Mouse (Mus musculus) hindbrain, embryonic 16.5 days (tissue): ENCODE measurements at regions not wholly inside any gene's neighbourhood (a gene's known extent, or its start where the extent isn't known, plus 50 kb on each side); places are given as distances from the start of the nearest gene placed in this dataset.

Source experiments
- ATAC-seq: fragments of 200-750 bp; cut with Nextera tagmentation; 2 replicates; pipeline ENCODE4 v1.8.0; 2017; ENCODE audit warnings: moderate TSS enrichment, moderate library complexity
- H3K27ac ChIP-seq: fragments of 300-500 bp; sonication (generic); 2 replicates; pipeline ENCODE4 v1.5.1; 2014; ENCODE audit warnings: low read depth, mild to moderate bottlenecking, control low read depth, low read length, moderate library complexity
- H3K27me3 ChIP-seq: fragments of 300-500 bp; sonication (generic); replicated peaks from 2 replicates; pipeline ENCODE4 v1.6.1; 2014; ENCODE audit warnings: low read length; ENCODE audit not compliant: control insufficient read depth, insufficient read depth
- H3K36me3 ChIP-seq: fragments of 300-500 bp; sonication (generic); 2 replicates; pipeline ENCODE4 v1.6.1; 2014; ENCODE audit warnings: mild to moderate bottlenecking, low read length, moderate library complexity, mixed read lengths; ENCODE audit not compliant: control insufficient read depth, insufficient read depth
- H3K4me1 ChIP-seq: fragments of 300-500 bp; sonication (generic); 2 replicates; pipeline ENCODE4 v1.6.1; 2014; ENCODE audit warnings: low read depth, low read length; ENCODE audit not compliant: control insufficient read depth, insufficient read depth
- H3K4me2 ChIP-seq: fragments of 300-500 bp; sonication (generic); 2 replicates; pipeline ENCODE4 v1.6.1; 2014; ENCODE audit warnings: mild to moderate bottlenecking, low read length, control low read depth, moderate library complexity
- H3K4me3 ChIP-seq: fragments of 300-500 bp; sonication (generic); 2 replicates; pipeline ENCODE4 v1.5.1; 2014; ENCODE audit warnings: mild to moderate bottlenecking, low read length, control low read depth, moderate library complexity
- H3K9ac ChIP-seq: fragments of 300-500 bp; sonication (generic); 2 replicates; pipeline ENCODE4 v1.6.1; 2014; ENCODE audit warnings: low read depth, mild to moderate bottlenecking, control low read depth, low read length, moderate library complexity
- H3K9me3 ChIP-seq: fragments of 300-500 bp; sonication (generic); 2 replicates; pipeline ENCODE4 v1.6.1; 2014; ENCODE audit warnings: mild to moderate bottlenecking, low read length, moderate library complexity; ENCODE audit not compliant: control insufficient read depth
- WGBS: fragments of 180-500 bp; shearing (Covaris S2); extraction: QIAGEN DNeasy Blood & Tissue Kit; methylation state at CpG from one replicate; pipeline ENCODE4 v1.1.7; 2014; 5-methylcytosine and 5-hydroxymethylcytosine counted together

GRCm38 (mm10) chr3:140707591-140708131 is 504.5 kb downstream of the Pdha2 start:
- Histone ChIP-seq H3K9me3 (no peaks in the 10 kb centered on the region), H3K36me3 (no peaks in the 10 kb centered on the region), H3K27me3 (no peaks in the 10 kb centered on the region), H3K4me1 (peaks cover 4% of the 10 kb centered on the region; the same call in 1 of the 2 replicates), H3K27ac (no peak overlapping the region), H3K4me2 (no peak overlapping the region), H3K4me3 (no peak overlapping the region), H3K9ac (no peak overlapping the region)
- 68% methylated on average over 3 of the region's 3 CpGs for WGBS
- peak; percentile 42; the same call in 1 of the 2 replicates for ATAC-seq

GRCm38 (mm10) chr3:140706725-140707124 is 505.4 kb downstream of the Pdha2 start:
- Histone ChIP-seq H3K27ac (no peak overlapping the region), H3K9me3 (no peaks in the 10 kb centered on the region), H3K4me3 (no peak overlapping the region), H3K27me3 (no peaks in the 10 kb centered on the region), H3K36me3 (no peaks in the 10 kb centered on the region), H3K9ac (no peak overlapping the region), H3K4me1 (peaks cover 4% of the 10 kb centered on the region; the same call in 1 of the 2 replicates), H3K4me2 (no peak overlapping the region)
- peak; percentile 64; the same call in 1 of the 2 replicates for ATAC-seq
- WGBS: 42% methylated on average over 4 of the region's 4 CpGs

- Histone ChIP-seq H3K4me2 (no peak overlapping the region), H3K9ac (no peak overlapping the region), H3K9me3 (no peaks in the 10 kb centered on the region), H3K36me3 (no peaks in the 10 kb centered on the region), H3K4me1 (peaks cover 4% of the 10 kb centered on the region; the same call in 1 of the 2 replicates), H3K4me3 (no peak overlapping the region), H3K27ac (no peak overlapping the region), H3K27me3 (no peaks in the 10 kb centered on the region)
- 0 out of 2 replicates have a peak, but pooled peaks have one; percentile 40 for ATAC-seq
- WGBS: 60% methylated on average over 3 of the region's 3 CpGs
Measured at GRCm38 (mm10) chr3:140705536-140705935, 506.6 kb downstream of the Pdha2 start.

- no peak overlapping the region for H3K4me3 ChIP-seq
- no peak for ATAC-seq
- H3K27ac ChIP-seq: no peak overlapping the region
- peaks cover 4% of the 10 kb centered on the region; the same call in 1 of the 2 replicates for H3K4me1 ChIP-seq
- no peaks in the 10 kb centered on the region for H3K36me3 ChIP-seq
- no peaks in the 10 kb centered on the region for H3K9me3 ChIP-seq
- 72% methylated on average over 5 of the region's 5 CpGs for WGBS
- H3K9ac ChIP-seq: no peak overlapping the region
- H3K27me3 ChIP-seq: no peaks in the 10 kb centered on the region
- H3K4me2 ChIP-seq: no peak overlapping the region
Measured at GRCm38 (mm10) chr3:140702929-140703328, 509.2 kb downstream of the Pdha2 start.

- 84% methylated on average over 6 of the region's 6 CpGs for WGBS
- ATAC-seq: peak; percentile 58; the same call in 1 of the 2 replicates
- Histone ChIP-seq H3K9me3 (no peaks in the 10 kb centered on the region), H3K4me1 (peaks cover 4% of the 10 kb centered on the region; the same call in 1 of the 2 replicates), H3K4me2 (no peak overlapping the region), H3K36me3 (no peaks in the 10 kb centered on the region), H3K27ac (no peak overlapping the region), H3K4me3 (no peak overlapping the region), H3K9ac (no peak overlapping the region), H3K27me3 (no peaks in the 10 kb centered on the region)
Measured at GRCm38 (mm10) chr3:140702271-140702681, 509.9 kb downstream of the Pdha2 start.

DNA sequence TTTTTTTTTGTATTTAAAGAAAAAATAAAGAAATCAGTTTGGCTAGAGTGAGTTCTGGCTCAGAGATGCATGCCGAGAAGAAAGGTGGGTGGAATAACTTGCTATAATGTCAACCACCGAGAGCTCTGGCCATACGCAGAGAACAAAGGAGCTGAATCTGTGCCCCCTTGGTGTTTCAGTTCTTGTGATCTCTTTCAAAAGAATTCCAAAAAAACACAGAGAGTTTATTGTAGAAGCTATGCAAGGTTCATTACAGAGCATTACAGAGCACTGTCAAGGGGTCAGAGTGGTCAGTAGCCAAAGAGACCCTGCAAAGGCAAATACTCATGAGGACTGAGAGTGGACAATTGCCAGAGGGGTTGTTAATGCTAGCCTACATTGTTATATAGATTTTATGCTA is 514.9 kb downstream of the Pdha2 start:
- H3K4me1 ChIP-seq: no peaks in the 10 kb centered on the region
- 0 out of 2 replicates have a peak, but pooled peaks have one; percentile 20 for ATAC-seq
- no peak overlapping the region for H3K4me3 ChIP-seq
- no peak overlapping the region for H3K4me2 ChIP-seq
- WGBS: 22% methylated on average over 3 of the region's 3 CpGs
- no peak overlapping the region for H3K27ac ChIP-seq
- H3K27me3 ChIP-seq: no peaks in the 10 kb centered on the region
- H3K9ac ChIP-seq: no peak overlapping the region
- no peaks in the 10 kb centered on the region for H3K9me3 ChIP-seq
- no peaks in the 10 kb centered on the region for H3K36me3 ChIP-seq

DNA sequence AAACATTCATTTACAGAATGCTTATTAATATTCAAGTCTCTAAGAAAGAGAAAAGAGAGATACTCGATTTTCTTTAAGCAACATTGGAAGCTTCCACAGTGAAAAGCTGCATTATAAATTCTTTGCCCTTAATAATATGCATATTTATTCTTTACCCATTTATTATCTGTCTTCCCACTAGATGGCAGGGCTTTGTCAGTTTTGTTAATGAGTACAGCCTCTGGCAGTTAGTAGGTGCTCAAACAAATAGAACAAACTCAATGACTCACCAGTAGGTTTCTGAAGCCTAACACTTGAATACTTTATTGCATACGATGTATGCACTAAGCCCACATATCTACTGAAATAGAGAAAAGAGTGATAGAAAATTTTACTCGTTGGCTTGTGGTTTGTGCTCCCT is 529.4 kb downstream of the Pdha2 start:
- H3K9me3 ChIP-seq: no peaks in the 10 kb centered on the region
- H3K36me3 ChIP-seq: no peaks in the 10 kb centered on the region
- H3K4me1 ChIP-seq: no peaks in the 10 kb centered on the region
- H3K4me2 ChIP-seq: no peak overlapping the region
- H3K9ac ChIP-seq: no peak overlapping the region
- H3K27me3 ChIP-seq: no peaks in the 10 kb centered on the region
- H3K27ac ChIP-seq: no peak overlapping the region
- 68% methylated on average over 3 of the region's 3 CpGs for WGBS
- H3K4me3 ChIP-seq: no peak overlapping the region
- ATAC-seq: no peak

- no peaks in the 10 kb centered on the region; the same call in 1 of the 2 replicates for H3K4me1 ChIP-seq
- H3K9me3 ChIP-seq: no peaks in the 10 kb centered on the region
- WGBS: 36% methylated on average over 9 of the region's 9 CpGs
- no peaks in the 10 kb centered on the region for H3K36me3 ChIP-seq
- no peaks in the 10 kb centered on the region for H3K27me3 ChIP-seq
- no peak overlapping the region for H3K27ac ChIP-seq
- H3K4me3 ChIP-seq: no peak overlapping the region
- peak; percentile 71 for ATAC-seq
- H3K9ac ChIP-seq: no peak overlapping the region
- no peak overlapping the region for H3K4me2 ChIP-seq
Measured at GRCm38 (mm10) chr3:140645785-140646388, 566.3 kb downstream of the Pdha2 start.

DNA sequence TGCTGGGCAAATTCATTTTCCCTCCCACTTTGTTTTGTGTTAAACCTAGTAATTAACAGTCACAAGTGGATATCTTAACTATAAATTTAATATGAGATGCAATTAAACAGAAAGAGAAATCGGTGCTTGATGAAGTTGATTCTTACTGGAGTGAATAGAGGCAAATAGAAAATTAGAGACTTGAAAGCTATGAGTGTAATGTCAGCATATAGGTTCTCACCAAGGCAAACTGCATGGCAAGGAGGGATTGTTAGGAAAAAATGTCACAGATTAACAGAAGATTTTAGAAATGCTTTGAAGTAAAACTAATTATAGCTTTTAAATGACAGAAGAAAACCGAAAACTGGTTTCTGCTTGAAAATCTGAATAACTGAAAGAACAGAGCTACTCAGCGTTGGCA is 592.3 kb downstream of the Pdha2 start:
- H3K27me3 ChIP-seq: no peaks in the 10 kb centered on the region
- H3K27ac ChIP-seq: no peak overlapping the region
- no peak overlapping the region for H3K9ac ChIP-seq
- no peak overlapping the region for H3K4me2 ChIP-seq
- H3K4me1 ChIP-seq: no peaks in the 10 kb centered on the region
- no peaks in the 10 kb centered on the region for H3K9me3 ChIP-seq
- no peak for ATAC-seq
- H3K4me3 ChIP-seq: no peak overlapping the region
- no peaks in the 10 kb centered on the region for H3K36me3 ChIP-seq
- WGBS: 89% methylated on average over 3 of the region's 3 CpGs
